Mouse (Mus musculus) small intestine, adult 2 months (tissue): ENCODE results near the gene Pgbd1.
"Not testable (repeated sequence)": the region's sequence is repeated elsewhere in the genome, so short reads cannot be mapped to it uniquely, and the experiment has no call there.

Experiments
- CTCF ChIP-seq: fragments of 200-500 bp; IDR thresholded peaks from 2 replicates; pipeline ENCODE4 v1.5.1; 2012; ENCODE audit warnings: low read depth, mild to moderate bottlenecking, control low read depth, inconsistent platforms, low read length, moderate library complexity, mixed read lengths; ENCODE audit not compliant: insufficient replicate concordance, insufficient read length; ENCODE audit errors: extremely low read depth
- POLR2A ChIP-seq: fragments of 200-500 bp; IDR thresholded peaks from 2 replicates; pipeline ENCODE4 v1.6.1; 2012; ENCODE audit warnings: low read depth, mild to moderate bottlenecking, control low read depth, inconsistent platforms, low read length, moderate library complexity

DNA sequence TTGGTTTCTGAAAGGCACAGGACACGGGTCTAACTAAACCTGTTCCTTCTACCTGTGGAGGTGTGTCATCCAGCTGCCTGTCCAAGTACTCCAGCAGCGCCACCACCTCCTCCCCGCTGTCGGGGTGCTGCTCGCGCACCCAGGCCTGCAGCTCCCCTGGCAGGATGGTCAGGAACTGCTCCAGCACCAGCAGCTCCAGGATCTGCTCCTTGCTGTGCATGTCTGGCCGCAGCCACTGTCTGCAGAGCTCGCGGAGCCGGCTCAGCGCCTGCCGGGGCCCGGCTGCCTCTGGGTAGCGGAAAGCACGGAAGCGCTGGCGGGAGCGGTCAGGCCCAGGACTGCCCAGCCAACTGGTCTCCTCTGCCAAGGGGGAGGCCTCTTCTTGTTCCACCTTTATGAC lies 44.8 kb downstream of the Pgbd1 start:
- not testable (repeated sequence) for TF ChIP-seq CTCF, POLR2A
